In the genomic region with DNA sequence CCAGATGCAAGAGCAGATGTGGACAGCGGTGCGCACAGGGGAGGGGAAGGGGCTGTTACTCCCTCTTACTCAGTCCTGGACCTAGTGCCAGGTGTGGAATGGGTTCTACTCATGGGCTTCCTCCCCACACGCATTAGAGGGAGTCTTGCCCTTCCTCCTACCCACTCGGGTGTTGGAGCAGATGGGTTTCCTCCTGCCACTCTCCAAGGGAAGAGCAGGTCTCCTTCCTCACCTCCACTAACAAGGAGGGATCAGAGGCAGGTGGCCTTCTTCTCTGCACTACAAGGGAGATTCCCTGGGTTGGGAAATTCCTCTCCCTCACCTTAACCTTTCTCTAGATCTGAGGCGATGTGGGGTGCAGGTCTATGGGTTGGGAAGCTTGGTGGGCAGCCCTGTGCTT, we compare ENCODE assay signal across 9 mouse cellular contexts. TPM values are rescaled to one million over a fixed set of nuclear protein-coding genes. Genes with fewer than 3 reads are reported as not detected.
DNase-seq lines count a peak whose midpoint lies in the region; ATAC-seq and TF ChIP-seq lines count a peak whose summit lies in the region.
"Had no signal": no experiment of that assay in that cellular context is flagged by ENCODE, and none has a peak within 500 bp of the region (broad histone marks: within the 10 kb centered on the region; RNA-seq: fewer than 3 reads in every experiment).

No protein-coding gene starts in this region.

- DNase-seq in heart, adult 2 months, result no peak
- DNase-seq in heart, postnatal 25 days (ENCODE audit: low spot score), result no peak
- no peak for DNase-seq in ES-E14 (ENCODE audit: low read depth, low spot score)
- DNase-seq in heart, postnatal 0 days (ENCODE audit: low spot score), result no peak
- DNase-seq in testis, postnatal 14 days (ENCODE audit: low spot score), result no peak
- DNase-seq in T-cell, adult 2 months (ENCODE audit: low spot score), result no peak
- no peak for DNase-seq in urinary bladder, adult 18-20 months (ENCODE audit: low spot score in 2 of 2)

- H3K27me3 ChIP-seq in heart, adult 2 months (ENCODE audit: control insufficient read depth, insufficient read depth, low read length), result no peaks in the 10 kb centered on the region
- H3K27me3 ChIP-seq in heart, postnatal 0 days (ENCODE audit: control insufficient read depth, insufficient read depth, low read length), result no peaks in the 10 kb centered on the region
- H3K27me3 ChIP-seq in midbrain, embryonic 12.5 days, result peaks cover 4% of the 10 kb centered on the region
- H3K27me3 ChIP-seq: Patski had no signal

- peak overlapping the region; percentile 99 for H3K4me2 ChIP-seq in heart, postnatal 0 days (ENCODE audit: low read depth, low read length)
- peak overlapping the region; percentile 95 for H3K4me2 ChIP-seq in midbrain, embryonic 12.5 days (replicated peaks)

- no peak for TF ChIP-seq POLR2A in heart, adult 2 months (IDR thresholded peaks at IDR 0.05; ENCODE audit: insufficient read depth, low read depth, low read length)

- H3K4me1 ChIP-seq in heart, adult 2 months (ENCODE audit: control insufficient read depth, insufficient read depth, low read length), result peaks cover 24% of the 10 kb centered on the region
- H3K4me1 ChIP-seq in ES-E14 (ENCODE audit: control insufficient read depth in 2 of 2, insufficient read depth in 2 of 2, low read length in 2 of 2, poor library complexity in 1 of 2), result peaks cover 5 to 24% of the 10 kb centered on the region in 2 experiments; a peak in 2 of 4 replicates
- peaks cover 40% of the 10 kb centered on the region for H3K4me1 ChIP-seq in heart, postnatal 0 days (ENCODE audit: control insufficient read depth, insufficient read depth)
- peaks cover 19% of the 10 kb centered on the region for H3K4me1 ChIP-seq in midbrain, embryonic 12.5 days

- H3K9me3 ChIP-seq in ES-E14 (ENCODE audit: control insufficient read depth, insufficient read depth, low read depth, low read length), result no peaks in the 10 kb centered on the region
- H3K9me3 ChIP-seq in heart, postnatal 0 days (replicated peaks; ENCODE audit: control insufficient read depth, low read length), result no peaks in the 10 kb centered on the region
- H3K9me3 ChIP-seq in midbrain, embryonic 12.5 days, result 0 out of 2 replicates have a peak, but pooled peaks cover 2% of the 10 kb centered on the region

- peak overlapping the region; percentile 88 for H3K27ac ChIP-seq in heart, adult 2 months
- no peak overlapping the region for H3K27ac ChIP-seq in ES-E14 (ENCODE audit: insufficient read depth, low read depth, low read length, poor library complexity, severe bottlenecking)
- no peak overlapping the region for H3K27ac ChIP-seq in heart, postnatal 0 days (ENCODE audit: low read depth)
- H3K27ac ChIP-seq in midbrain, embryonic 12.5 days (replicated peaks), result no peak overlapping the region

- ATAC-seq in heart, postnatal 0 days (ENCODE audit: insufficient read depth, low read depth), result no peak
- no peak for ATAC-seq in midbrain, embryonic 12.5 days (ENCODE audit: low FRiP score, low read depth)

- TF ChIP-seq EP300 in heart, adult 2 months (IDR thresholded peaks at IDR 0.05; ENCODE audit: insufficient read depth, low read depth, low read length), result no peak
- no peak for TF ChIP-seq EP300 in heart, postnatal 0 days (IDR thresholded peaks at IDR 0.05; ENCODE audit: low read depth)

- H3K4me3 ChIP-seq in heart, adult 2 months, result peak overlapping the region; percentile 95
- peak overlapping the region; percentile 81 to 91 for H3K4me3 ChIP-seq in ES-E14 (ENCODE audit: insufficient read depth in 1 of 2, low read depth in 1 of 2, low read length in 2 of 2, poor library complexity in 1 of 2, severe bottlenecking in 1 of 2)
- H3K4me3 ChIP-seq in heart, postnatal 0 days (ENCODE audit: low read depth, low read length), result peak overlapping the region; percentile 69
- peak overlapping the region; percentile 99 for H3K4me3 ChIP-seq in midbrain, embryonic 12.5 days

- intact Hi-C loops in heart, adult 2 months (cut with DNase I), result no loop called here
- intact Hi-C loops in heart, postnatal 25 days (cut with DNase I), result no loop called here

- no peak for TF ChIP-seq CTCF in heart, adult 2 months (IDR thresholded peaks at IDR 0.05)
- TF ChIP-seq CTCF in heart, postnatal 0 days (IDR thresholded peaks at IDR 0.05; ENCODE audit: low read depth), result no peak

- in situ Hi-C loops in ES-E14 (cut with MboI; ENCODE audit: low sequenced_read_pairs in 2 of 2, unreplicated experiment in 2 of 2), result no loop called here

- WGBS in heart, adult 2 months, result 18% methylated on average over 5 of the region's 5 CpGs
- 9% methylated on average over 4 of the region's 5 CpGs for WGBS in heart, postnatal 0 days
- 21% methylated on average over 5 of the region's 5 CpGs for WGBS in midbrain, embryonic 12.5 days

- H3K79me2 ChIP-seq in heart, adult 2 months (replicated peaks; ENCODE audit: control insufficient read depth, insufficient read depth, low read length), result peaks cover 10% of the 10 kb centered on the region

- peak overlapping the region; percentile 99 for H3K9ac ChIP-seq in heart, adult 2 months (ENCODE audit: low read depth, low read length)
- peak overlapping the region; percentile 96 for H3K9ac ChIP-seq in ES-E14 (ENCODE audit: insufficient read depth, low read depth, low read length, poor library complexity, severe bottlenecking)
- peak overlapping the region; percentile 81 for H3K9ac ChIP-seq in heart, postnatal 0 days (replicated peaks; ENCODE audit: low read depth, low read length)
- peak overlapping the region; percentile 99 for H3K9ac ChIP-seq in midbrain, embryonic 12.5 days (replicated peaks)

- peaks cover 5% of the 10 kb centered on the region for H3K36me3 ChIP-seq in heart, adult 2 months (ENCODE audit: control insufficient read depth, insufficient read depth, low read length)
- H3K36me3 ChIP-seq in ES-E14 (ENCODE audit: control insufficient read depth, insufficient read depth, low read length, poor library complexity, severe bottlenecking), result no peaks in the 10 kb centered on the region
- no peaks in the 10 kb centered on the region for H3K36me3 ChIP-seq in heart, postnatal 0 days (replicated peaks; ENCODE audit: control insufficient read depth, insufficient read depth, low read length)
- no peaks in the 10 kb centered on the region for H3K36me3 ChIP-seq in midbrain, embryonic 12.5 days

TF ChIP-seq in ES-E14, 5 proteins besides CTCF, POLR2A, EP300 and RAD21:
- TF ChIP-seq ZNF384 (IDR thresholded peaks at IDR 0.05; ENCODE audit: low read depth, low read length), result no peak
- TF ChIP-seq HCFC1 (IDR thresholded peaks at IDR 0.05; ENCODE audit: borderline replicate concordance, insufficient read depth, low read length), result no peak
- no peak for TF ChIP-seq MAFK (IDR thresholded peaks at IDR 0.05; ENCODE audit: insufficient read depth, low read depth, low read length)
- no peak for TF ChIP-seq CHD2 (IDR thresholded peaks at IDR 0.05; ENCODE audit: low read depth, low read length)
- no peak for TF ChIP-seq ZC3H11A (IDR thresholded peaks at IDR 0.05; ENCODE audit: borderline replicate concordance, low read depth, low read length)
TF ChIP-seq in ES-E14: peak in this region for 0.

RNA-seq across cellular contexts. Expression of a gene that starts 15.9 kb away (rescaled TPM):
- total RNA-seq in heart, adult 2 months (2021), result not detected
- polyA plus RNA-seq in heart, adult 2 months (2012; rRNA removed), result not detected in 2 replicates
- total RNA-seq in heart, postnatal 25 days (2021), result not detected
- total RNA-seq in ES-E14 (2012; rRNA removed), result 12.3 and 18.8 TPM in 2 replicates
- not detected in 2 replicates for total RNA-seq in heart, postnatal 0 days (2014; rRNA removed; ENCODE audit: low replicate concordance)
- not detected in 2 replicates for polyA plus RNA-seq in heart, postnatal 0 days (2015; fragmentation: Nextera tagmentation; extraction: Ambion mirVana)
- polyA plus RNA-seq in midbrain, embryonic 12.5 days (2016; fragmentation: Nextera tagmentation; extraction: Ambion mirVana), result 0.80 and 1.4 TPM in 2 replicates

RNA-seq across cellular contexts. Expression of a gene that starts 16.5 kb away (rescaled TPM):
- total RNA-seq in heart, adult 2 months (2021), result 10 to 100 TPM; 13.1 to 13.6 TPM
- polyA plus RNA-seq in heart, adult 2 months (2012; rRNA removed), result 10.6 and 15.0 TPM in 2 replicates
- 10 to 100 TPM; 11.9 to 13.1 TPM for total RNA-seq in heart, postnatal 25 days (2021)
- total RNA-seq in ES-E14 (2012; rRNA removed), result 50.6 and 86.6 TPM in 2 replicates
- total RNA-seq in heart, postnatal 0 days (2014; rRNA removed; ENCODE audit: low replicate concordance), result 31.1 and 35.3 TPM in 2 replicates
- 8.7 and 11.6 TPM in 2 replicates for polyA plus RNA-seq in heart, postnatal 0 days (2015; fragmentation: Nextera tagmentation; extraction: Ambion mirVana)
- 26.4 and 28.4 TPM in 2 replicates for polyA plus RNA-seq in midbrain, embryonic 12.5 days (2016; fragmentation: Nextera tagmentation; extraction: Ambion mirVana)

Comparison
In these comparisons a context has a peak if more than half of its experiments do, and no peak if none do; other contexts are left out.
1. RNA of a gene that starts 15.9 kb away (total RNA-seq): 12.3 to 18.8 TPM in ES-E14; not detected in heart, postnatal 25 days, not detected in heart, adult 2 months and not detected in heart, postnatal 0 days; every median in the first group is over 10 times any median in the second.
2. Peak in every context shown above with its lines, with median percentiles within 50 percentile points of each other: H3K4me3 ChIP-seq and H3K9ac ChIP-seq.